Mouse (Mus musculus) myocyte (in vitro differentiated cells): ENCODE data around the gene Coq8b. TPM values are rescaled to one million over a fixed set of nuclear protein-coding genes. Genes with fewer than 3 reads are reported as not detected.
A peak's percentile ranks its signal among the peaks of the same experiment; 100 is the strongest.
"Not testable (repeated sequence)": the region's sequence is repeated elsewhere in the genome, so short reads cannot be mapped to it uniquely, and the experiment has no call there.

Experiments used
- H3K27me3 ChIP-seq: one replicate; pipeline ENCODE4 v1.6.1; 2011; ENCODE audit not compliant: control insufficient read depth, insufficient read depth, insufficient read length
- H3K36me3 ChIP-seq: one replicate; pipeline ENCODE4 v1.6.1; 2011; ENCODE audit not compliant: control insufficient read depth, insufficient read depth
- H3K4me2 ChIP-seq: one replicate; pipeline ENCODE4 v1.6.1; 2011; ENCODE audit warnings: low read depth, control low read depth
- H3K4me3 ChIP-seq: one replicate; pipeline ENCODE4 v1.5.1; 2011; ENCODE audit warnings: mild to moderate bottlenecking, control low read depth, moderate library complexity
- H3K79me2 ChIP-seq: one replicate; pipeline ENCODE4 v1.6.1; 2011; ENCODE audit not compliant: control insufficient read depth, insufficient read depth
- H3ac ChIP-seq: one replicate; pipeline ENCODE4 v1.6.1; 2011; ENCODE audit not compliant: control insufficient read depth, insufficient read length
- CEBPB ChIP-seq: IDR thresholded peaks from 2 replicates; pipeline ENCODE4 v1.6.1; 2011; ENCODE audit warnings: mild to moderate bottlenecking, moderate library complexity; ENCODE audit not compliant: poor library complexity, insufficient read depth, severe bottlenecking
- E2F4 ChIP-seq: IDR thresholded peaks from one replicate; pipeline ENCODE4 v1.6.1; 2011; ENCODE audit warnings: mild to moderate bottlenecking, control low read depth, moderate library complexity; ENCODE audit not compliant: insufficient read depth
- MAX ChIP-seq: IDR thresholded peaks from one replicate; pipeline ENCODE4 v1.6.1; 2011; ENCODE audit warnings: low read depth, mild to moderate bottlenecking, control low read depth
- MYOD1 ChIP-seq, 3 experiments: IDR thresholded peaks; one replicate each; pipeline ENCODE4 v1.6.1; 2011; ENCODE audit warnings: control low read depth in 2 of 3, low read depth in 2 of 3, mild to moderate bottlenecking in 2 of 3, moderate library complexity in 1 of 3; ENCODE audit not compliant: insufficient read length in 2 of 3, control insufficient read depth in 1 of 3
- MYOG ChIP-seq, 3 experiments: IDR thresholded peaks; one replicate each; pipeline ENCODE4 v1.6.1; 2011; ENCODE audit warnings: control low read depth in 2 of 3, low read depth in 2 of 3, mild to moderate bottlenecking in 2 of 3; ENCODE audit not compliant: insufficient read length in 2 of 3, control insufficient read depth in 1 of 3, insufficient read depth in 1 of 3
- POLR2A ChIP-seq: IDR thresholded peaks from one replicate; pipeline ENCODE4 v1.6.1; 2011; ENCODE audit warnings: low read depth, mild to moderate bottlenecking, control low read depth, moderate library complexity; ENCODE audit not compliant: insufficient read length
- POLR2AphosphoS2 ChIP-seq: IDR thresholded peaks from one replicate; pipeline ENCODE4 v1.6.1; 2011; ENCODE audit warnings: low read depth, control low read depth; ENCODE audit not compliant: insufficient read length
- REST ChIP-seq: IDR thresholded peaks from one replicate; pipeline ENCODE4 v1.6.1; 2011; ENCODE audit warnings: mild to moderate bottlenecking, control low read depth, moderate library complexity; ENCODE audit not compliant: insufficient read depth, insufficient read length
- SRF ChIP-seq: IDR thresholded peaks from one replicate; pipeline ENCODE4 v1.6.1; 2011; ENCODE audit warnings: low read depth; ENCODE audit not compliant: control insufficient read depth, insufficient read length
- TCF12 ChIP-seq: IDR thresholded peaks from one replicate; pipeline ENCODE4 v1.6.1; 2011; ENCODE audit warnings: mild to moderate bottlenecking, control low read depth; ENCODE audit not compliant: poor library complexity, insufficient read depth, severe bottlenecking
- TCF3 ChIP-seq: IDR thresholded peaks from one replicate; pipeline ENCODE4 v1.6.1; 2011; ENCODE audit warnings: low read depth, control low read depth; ENCODE audit not compliant: insufficient read length
- USF1 ChIP-seq: IDR thresholded peaks from one replicate; pipeline ENCODE4 v1.6.1; 2011; ENCODE audit warnings: low read depth, mild to moderate bottlenecking, control low read depth, moderate library complexity
- polyA plus RNA-seq: library from polyadenylated mRNA; unstranded; fragments of >200 nt; fragmentation: generic; extraction: Trizol; gene quantifications from one replicate; pipeline ENCODE4 v1.2.1, GENCODE M21; 2012; ENCODE audit warnings: missing spikeins

The Coq8b gene
- polyA plus RNA-seq, 1 experiment, result 19.1 TPM

DNA sequence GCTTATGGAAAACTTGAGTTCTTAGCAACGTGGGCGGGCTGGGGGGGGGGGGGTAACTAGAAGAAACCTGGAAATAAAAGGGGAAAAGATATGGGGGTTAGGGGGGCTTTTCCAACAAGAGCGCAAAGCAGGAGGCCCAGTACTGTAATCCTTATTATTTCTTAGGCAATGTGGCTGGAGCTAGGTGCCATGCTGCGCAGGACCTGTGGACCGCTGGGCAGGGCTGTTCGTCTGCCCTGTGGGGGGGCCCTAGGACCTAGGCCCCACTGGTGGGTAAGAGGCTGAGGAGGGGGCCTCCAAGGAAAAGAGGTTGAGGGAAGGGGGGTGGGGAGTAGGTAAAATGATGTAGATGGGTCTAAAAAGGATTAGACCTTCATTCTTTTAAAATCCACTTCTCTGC is 477 bp downstream of the Coq8b start:
- Histone ChIP-seq H3ac (no peak overlapping the region), H3K4me3 (peak overlapping the region; percentile 51), H3K79me2 (no peaks in the 10 kb centered on the region), H3K36me3 (no peaks in the 10 kb centered on the region), H3K27me3 (no peaks in the 10 kb centered on the region), H3K4me2 (peak overlapping the region; percentile 87)
- TF ChIP-seq MYOD1 (IDR thresholded peaks at IDR 0.05; ENCODE audit: control insufficient read depth in 1 of 3, insufficient read length in 2 of 3, low read depth in 2 of 3), result no peak
- TF ChIP-seq SRF, result no peak
- no peak for TF ChIP-seq POLR2A
- no peak for TF ChIP-seq MYOG (IDR thresholded peaks at IDR 0.05; ENCODE audit: control insufficient read depth in 1 of 3, insufficient read depth in 1 of 3, insufficient read length in 2 of 3, low read depth in 2 of 3)
- TF ChIP-seq CEBPB, result no peak
- TF ChIP-seq TCF3, result no peak
- TF ChIP-seq E2F4, result no peak
- no peak for TF ChIP-seq MAX
- no peak for TF ChIP-seq USF1
- no peak for TF ChIP-seq TCF12
- TF ChIP-seq POLR2AphosphoS2, result no peak

- no peaks in the 10 kb centered on the region for H3K79me2 ChIP-seq
- H3ac ChIP-seq, result no peak overlapping the region
- TF ChIP-seq MYOD1 (IDR thresholded peaks at IDR 0.05; ENCODE audit: control insufficient read depth in 1 of 3, insufficient read length in 2 of 3, low read depth in 2 of 3), result no peak
- TF ChIP-seq USF1, result no peak
- no peak for TF ChIP-seq MYOG (IDR thresholded peaks at IDR 0.05; ENCODE audit: control insufficient read depth in 1 of 3, insufficient read depth in 1 of 3, insufficient read length in 2 of 3, low read depth in 2 of 3)
- TF ChIP-seq MAX, result no peak
- TF ChIP-seq SRF, result no peak
- no peak for TF ChIP-seq POLR2AphosphoS2
- H3K27me3 ChIP-seq, result no peaks in the 10 kb centered on the region
- H3K36me3 ChIP-seq, result no peaks in the 10 kb centered on the region
- no peak overlapping the region for H3K4me2 ChIP-seq
- H3K4me3 ChIP-seq, result no peak overlapping the region
Observed at GRCm38 (mm10) chr7:27235726-27236125, 2.9 kb downstream of the Coq8b start.

DNA sequence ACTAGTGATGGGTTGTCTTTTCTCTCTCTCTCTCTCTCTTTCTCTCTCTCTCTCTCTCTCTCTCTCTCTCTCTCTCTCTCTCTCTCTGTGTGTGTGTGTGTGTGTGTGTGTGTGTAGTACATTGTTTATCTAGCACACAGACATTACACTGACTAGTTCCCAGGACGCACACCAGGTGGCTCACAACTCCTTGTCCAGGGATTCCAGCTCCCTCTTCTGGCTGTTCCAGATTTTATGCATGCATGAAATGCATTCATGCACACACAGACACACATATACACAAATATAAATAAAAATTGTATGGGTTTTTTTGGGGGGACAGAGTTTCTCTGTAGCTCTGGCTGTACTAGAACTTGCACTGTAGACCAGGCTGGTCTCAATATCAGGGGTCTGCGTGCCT is 4.7 kb downstream of the Coq8b start:
- H3K4me2 ChIP-seq, result no peak overlapping the region
- H3K36me3 ChIP-seq, result no peaks in the 10 kb centered on the region
- TF ChIP-seq POLR2AphosphoS2, result no peak
- no peak for TF ChIP-seq MYOG (IDR thresholded peaks at IDR 0.05; ENCODE audit: control insufficient read depth in 1 of 3, insufficient read depth in 1 of 3, insufficient read length in 2 of 3, low read depth in 2 of 3)
- TF ChIP-seq TCF3, result no peak
- no peak for TF ChIP-seq USF1
- TF ChIP-seq MAX, result no peak
- no peak for TF ChIP-seq TCF12
- TF ChIP-seq CEBPB, result no peak
- TF ChIP-seq E2F4, result no peak
- no peak for TF ChIP-seq REST
- TF ChIP-seq SRF, result no peak
- no peak for TF ChIP-seq POLR2A
- no peak for TF ChIP-seq MYOD1 (IDR thresholded peaks at IDR 0.05; ENCODE audit: control insufficient read depth in 1 of 3, insufficient read length in 2 of 3, low read depth in 2 of 3)

GRCm38 (mm10) chr7:27238568-27238967 is 5.7 kb downstream of the Coq8b start:
- TF ChIP-seq SRF (no peak), E2F4 (no peak), MYOD1 (IDR thresholded peaks at IDR 0.05; ENCODE audit: control insufficient read depth in 1 of 3, insufficient read length in 2 of 3, low read depth in 2 of 3) (no peak), MYOG (IDR thresholded peaks at IDR 0.05; ENCODE audit: control insufficient read depth in 1 of 3, insufficient read depth in 1 of 3, insufficient read length in 2 of 3, low read depth in 2 of 3) (no peak), POLR2AphosphoS2 (no peak), POLR2A (no peak), USF1 (no peak), MAX (no peak), TCF3 (no peak), CEBPB (no peak), REST (no peak), TCF12 (no peak)
- H3ac ChIP-seq, result no peak overlapping the region
- H3K79me2 ChIP-seq, result no peaks in the 10 kb centered on the region
- no peak overlapping the region for H3K4me2 ChIP-seq
- H3K27me3 ChIP-seq, result no peaks in the 10 kb centered on the region
- H3K4me3 ChIP-seq, result no peak overlapping the region
- H3K36me3 ChIP-seq, result no peaks in the 10 kb centered on the region

More for the DNA sequence above, 4.7 kb downstream of the Coq8b start:
- H3K79me2 ChIP-seq, result no peaks in the 10 kb centered on the region
- no peak overlapping the region for H3ac ChIP-seq
- H3K4me3 ChIP-seq, result no peak overlapping the region
- no peaks in the 10 kb centered on the region for H3K27me3 ChIP-seq

GRCm38 (mm10) chr7:27243211-27243610 is 10.4 kb downstream of the Coq8b start:
- H3K27me3 ChIP-seq, result no peaks in the 10 kb centered on the region
- TF ChIP-seq MYOD1 (IDR thresholded peaks at IDR 0.05; ENCODE audit: control insufficient read depth in 1 of 3, insufficient read length in 2 of 3, low read depth in 2 of 3), result no peak
- TF ChIP-seq CEBPB, result no peak
- no peak for TF ChIP-seq TCF3
- no peak for TF ChIP-seq POLR2A
- no peak for TF ChIP-seq TCF12
- no peak for TF ChIP-seq MYOG (IDR thresholded peaks at IDR 0.05; ENCODE audit: control insufficient read depth in 1 of 3, insufficient read depth in 1 of 3, insufficient read length in 2 of 3, low read depth in 2 of 3)
- no peak for TF ChIP-seq POLR2AphosphoS2
- TF ChIP-seq USF1, result no peak
- no peak for TF ChIP-seq MAX
- no peak for TF ChIP-seq REST
- TF ChIP-seq E2F4, result no peak
- no peak for TF ChIP-seq SRF
- H3K79me2 ChIP-seq, result no peaks in the 10 kb centered on the region
- no peak overlapping the region for H3K4me3 ChIP-seq
- no peak overlapping the region for H3K4me2 ChIP-seq
- H3K36me3 ChIP-seq, result no peaks in the 10 kb centered on the region
- H3ac ChIP-seq, result no peak overlapping the region

DNA sequence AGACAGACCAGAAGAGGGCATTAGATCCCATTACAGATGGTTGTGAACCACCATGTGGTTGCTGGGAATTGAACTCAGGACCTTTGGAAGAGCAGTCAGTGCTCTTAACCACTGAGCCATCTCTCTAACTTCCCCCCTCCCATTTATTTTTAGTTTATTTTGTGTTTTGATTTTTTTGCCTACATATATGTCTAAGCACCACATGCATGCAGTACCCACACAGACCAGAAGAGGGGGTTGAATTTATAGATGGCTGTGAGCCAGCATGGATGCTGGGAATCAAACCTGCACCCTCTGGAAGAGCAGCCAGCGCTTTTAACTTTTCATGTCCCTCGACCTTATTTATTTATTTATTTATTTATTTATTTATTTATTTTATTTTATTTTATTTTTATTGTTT is 11.3 kb downstream of the Coq8b start:
- not testable (repeated sequence) for H3K36me3 ChIP-seq, H3K4me2 ChIP-seq, H3K4me3 ChIP-seq, H3ac ChIP-seq, H3K27me3 ChIP-seq, H3K79me2 ChIP-seq
